Mouse (Mus musculus): Measurements from ENCODE around the gene Creb5.

DNA sequence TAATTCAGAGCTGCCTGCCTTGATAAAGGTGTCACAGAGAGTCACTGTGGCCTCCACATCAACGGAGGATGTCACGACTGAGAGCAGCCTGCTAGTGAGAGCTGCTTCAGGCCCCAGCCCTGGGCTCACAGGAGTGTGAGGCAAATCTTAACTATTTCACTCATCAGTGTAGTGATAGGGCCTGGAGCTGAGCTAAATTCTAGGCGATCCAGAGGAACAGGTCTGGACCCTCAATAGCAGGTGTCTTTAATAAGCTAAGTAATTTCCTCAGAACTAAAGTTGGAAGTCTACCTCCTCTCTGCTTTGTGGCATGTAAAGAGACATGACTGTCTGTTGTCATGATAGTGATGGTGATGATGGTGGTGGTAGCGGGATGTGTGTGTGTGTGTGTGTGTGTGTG is 283.8 kb downstream of the Creb5 start:
- TF ChIP-seq GATA1 (IDR thresholded peaks at IDR 0.05; ENCODE audit: low read length) (no peak), TAL1 (IDR thresholded peaks at IDR 0.05; ENCODE audit: low read length) (no peak)

All from erythroblast, embryonic 14.5 days (primary cell).